Mouse (Mus musculus) v-Abl transformed pro-B cells (cell line): ENCODE measurements around the gene Grrp1.
"Not testable (repeated sequence)": the region's sequence is repeated elsewhere in the genome, so short reads cannot be mapped to it uniquely, and the experiment has no call there.

ENCODE experiments used
- in situ Hi-C, 2 experiments: fragments of 400-800 bp; cut with MboI; formaldehyde crosslinking; loops; one replicate each; pipeline ENCODE4 v1.15.1; 2025; ENCODE audit not compliant: unreplicated experiment in 2 of 2

The Grrp1 gene

DNA sequence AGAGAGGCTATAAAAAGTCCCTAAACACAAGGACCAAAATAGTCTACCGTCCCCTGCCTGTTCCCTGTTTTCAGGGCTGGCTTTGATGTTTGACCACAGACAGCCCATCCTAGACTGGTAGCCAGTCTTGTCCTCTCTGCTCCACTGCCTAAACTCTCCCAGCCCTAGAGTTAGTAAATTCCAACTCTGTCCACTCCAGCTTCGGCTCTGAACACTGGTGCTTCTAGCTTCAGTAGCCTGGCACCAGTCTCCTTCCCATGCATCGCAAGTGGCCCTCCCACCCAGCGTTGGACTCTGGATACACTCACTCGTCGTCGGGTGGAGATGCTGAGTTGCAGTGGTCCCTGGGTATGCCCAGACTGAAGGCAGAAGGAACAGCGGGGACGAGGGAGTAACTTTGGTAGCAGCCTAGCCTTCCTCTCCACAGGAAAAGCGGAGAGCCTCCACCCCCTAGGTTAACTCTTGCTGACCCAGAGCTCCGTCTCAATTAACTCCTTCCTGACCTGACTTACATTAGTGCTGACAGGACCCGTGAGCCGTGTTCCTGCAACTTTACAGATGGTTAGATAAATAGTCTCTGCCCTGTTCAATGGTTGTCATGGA lies at the start of gene Grrp1:
Grrp1 (minus strand) TSS at position 385 of the 603 bp plus-strand sequence.
- in situ Hi-C loops, result no loop called here

GRCm38 (mm10) chr4:134302084-134302483 lies 48.2 kb upstream of the Grrp1 start:
- in situ Hi-C loops, result no loop called here

DNA sequence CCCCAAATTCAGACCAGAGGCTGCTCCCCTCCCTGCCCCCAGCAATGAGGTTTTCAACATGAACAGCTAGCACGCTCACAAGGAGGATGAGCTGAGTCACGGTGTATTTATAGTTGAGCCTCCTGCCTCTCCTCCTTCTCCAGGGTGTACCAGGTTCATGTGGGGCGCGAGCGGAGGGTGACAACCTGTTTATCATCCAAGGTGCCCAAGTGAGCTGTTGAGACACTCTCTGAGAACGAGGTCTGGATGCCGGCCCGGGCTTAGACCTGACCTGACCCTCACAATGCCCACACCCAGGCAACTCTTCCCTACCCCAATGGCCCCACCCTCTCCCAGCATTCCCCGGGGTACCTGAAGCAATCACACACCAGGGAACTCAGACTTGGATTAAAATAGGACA lies 46.4 kb upstream of the Grrp1 start:
- in situ Hi-C loops, result no loop called here

- in situ Hi-C loops, result no loop called here
Observed at GRCm38 (mm10) chr4:134299498-134299810, 45.5 kb upstream of the Grrp1 start.

DNA sequence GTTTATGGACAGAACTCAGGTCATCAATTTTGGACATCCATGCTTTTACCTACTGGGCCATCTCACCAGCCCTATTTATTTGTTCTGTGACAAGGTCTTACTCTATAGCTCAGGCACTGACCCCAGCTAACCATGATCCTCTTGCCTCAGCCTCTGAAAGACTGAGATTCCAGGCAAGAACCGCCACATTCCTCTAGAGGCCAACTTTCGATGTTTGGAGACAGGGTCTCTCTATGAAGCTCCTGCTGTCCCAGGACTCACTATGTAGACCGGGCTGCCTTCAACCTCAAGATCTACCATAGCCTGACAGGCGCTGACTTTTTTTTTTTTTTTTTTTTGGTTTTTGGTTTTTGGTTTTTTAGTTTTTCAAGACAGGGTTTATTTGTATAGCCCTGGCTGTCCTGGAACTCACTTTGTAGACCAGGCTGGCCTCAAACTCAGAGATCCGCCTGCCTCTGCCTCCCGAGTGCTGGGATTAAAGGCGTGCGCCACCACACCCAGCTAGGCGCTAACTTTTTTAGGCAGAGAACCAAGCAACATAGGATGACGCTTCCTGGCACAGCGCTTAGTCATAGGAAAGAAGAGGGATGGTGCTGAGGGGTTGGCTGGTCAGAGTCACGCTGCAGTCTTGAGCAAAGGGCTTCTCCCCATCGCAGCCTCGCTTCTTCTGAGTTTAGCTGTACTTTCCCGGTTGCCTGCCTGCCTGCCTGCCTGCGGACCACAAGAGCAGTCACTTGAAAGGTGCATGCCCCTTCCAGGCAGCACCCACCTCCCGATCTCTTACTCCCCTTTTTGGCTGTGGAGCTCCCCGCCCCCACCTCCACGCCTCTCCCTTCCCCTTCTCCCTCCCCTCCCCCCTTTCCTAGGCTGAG lies 45.0 kb upstream of the Grrp1 start:
- in situ Hi-C loops, result no loop called here

DNA sequence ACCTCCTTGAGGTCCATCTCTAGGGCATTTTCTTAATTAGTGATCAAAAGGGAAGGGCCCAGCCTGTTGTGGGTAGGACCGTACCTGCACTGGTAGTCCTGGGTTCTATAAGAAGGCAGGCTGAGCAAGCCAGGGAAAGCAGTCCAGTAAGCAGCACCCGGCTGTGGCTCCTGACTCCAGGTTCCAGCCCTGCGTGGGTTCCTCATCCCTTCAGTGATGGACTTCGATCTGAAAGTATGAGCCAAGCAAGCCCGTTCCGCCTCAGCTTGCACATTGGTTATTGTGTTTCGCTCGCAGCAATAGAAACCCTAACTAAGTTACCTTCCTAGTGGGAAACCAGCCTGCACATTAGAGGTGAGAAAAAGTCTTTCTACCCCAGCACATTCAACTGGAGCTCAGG lies 43.5 kb upstream of the Grrp1 start:
- in situ Hi-C loops, result no loop called here

GRCm38 (mm10) chr4:134296523-134296922 lies 42.6 kb upstream of the Grrp1 start:
- in situ Hi-C loops, result no loop called here

- in situ Hi-C loops, result not testable (repeated sequence)
Observed at GRCm38 (mm10) chr4:134296096-134296495, 42.2 kb upstream of the Grrp1 start.

DNA sequence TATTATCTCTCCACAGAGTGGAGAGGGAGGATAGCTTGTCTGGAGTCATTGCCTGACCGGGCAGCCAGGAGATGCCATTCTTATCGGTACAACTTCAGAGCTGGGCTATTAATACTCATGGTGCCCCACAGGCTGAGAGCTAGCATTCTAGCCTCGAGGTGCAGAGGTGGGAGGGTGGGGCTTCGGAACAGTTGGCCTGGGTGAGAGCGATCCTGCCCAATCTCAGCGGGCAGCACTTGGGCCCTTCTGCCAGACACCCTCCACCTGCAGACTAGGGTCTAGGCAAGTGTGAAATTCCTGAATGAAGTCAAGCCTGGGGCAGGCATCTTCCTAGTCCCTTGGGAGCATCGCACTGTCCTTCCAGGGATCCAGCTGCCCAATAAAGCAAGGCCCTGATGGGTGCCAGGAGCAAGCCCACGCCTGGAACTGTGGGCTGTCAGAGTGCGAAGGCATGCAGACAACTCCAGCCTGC lies 39.8 kb upstream of the Grrp1 start:
- in situ Hi-C loops, result loop anchor here (5.0 kb wide), 3 partner anchors 36 to 106 kb away; partner anchors contain the start of genes Cep85 (in 1 of the 2), Gm30191 (in 1 of the 2) and Zfp593 (in 1 of the 2)

DNA sequence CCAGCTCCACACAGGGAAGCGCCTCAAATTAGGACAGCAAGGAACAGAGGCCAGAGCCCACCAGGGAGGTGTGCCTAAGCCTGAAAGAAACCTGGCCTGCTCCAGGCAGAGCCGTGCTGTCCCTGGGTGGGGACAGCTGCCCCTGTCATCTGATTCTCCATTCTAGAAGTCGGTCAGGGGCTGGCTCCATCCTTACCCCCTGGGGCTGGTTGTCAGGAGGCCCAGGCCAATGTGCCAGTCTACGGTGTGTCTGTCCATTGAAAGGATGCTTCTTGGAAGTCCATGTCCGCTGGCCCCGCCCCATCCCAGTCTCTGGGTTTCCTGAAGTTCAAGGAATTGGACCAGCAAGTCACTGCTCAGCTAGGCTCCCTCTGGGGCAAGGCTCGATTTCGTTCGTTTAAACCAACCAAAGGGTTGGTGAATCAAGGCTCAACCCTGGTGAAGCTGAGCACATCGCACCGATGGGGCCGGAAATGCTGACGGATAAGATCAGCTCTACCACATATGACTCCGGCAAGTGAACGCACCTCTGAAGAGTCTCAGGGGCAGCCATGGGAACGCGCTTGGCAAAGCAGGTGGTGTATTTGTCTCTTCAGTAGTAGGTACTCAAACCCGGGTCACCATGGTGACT lies 39.3 kb upstream of the Grrp1 start:
- in situ Hi-C loops, result loop anchor here (5.0 kb wide), 3 partner anchors 36 to 106 kb away; partner anchors contain the start of genes Cep85 (in 1 of the 2), Gm30191 (in 1 of the 2) and Zfp593 (in 1 of the 2)

- in situ Hi-C loops, result loop anchor here (5.0 kb wide), 3 partner anchors 35 to 105 kb away; partner anchors contain the start of genes Cep85 (in 1 of the 2), Gm30191 (in 1 of the 2) and Zfp593 (in 1 of the 2)
Observed at GRCm38 (mm10) chr4:134292067-134292466, 38.2 kb upstream of the Grrp1 start.

GRCm38 (mm10) chr4:134288397-134289256 lies 34.7 kb upstream of the Grrp1 start:
- in situ Hi-C loops, result loop anchor here in 1 of 2 experiments (5.0 kb wide), 2 partner anchors 101 to 251 kb away; partner anchors contain the start of gene Cep85

DNA sequence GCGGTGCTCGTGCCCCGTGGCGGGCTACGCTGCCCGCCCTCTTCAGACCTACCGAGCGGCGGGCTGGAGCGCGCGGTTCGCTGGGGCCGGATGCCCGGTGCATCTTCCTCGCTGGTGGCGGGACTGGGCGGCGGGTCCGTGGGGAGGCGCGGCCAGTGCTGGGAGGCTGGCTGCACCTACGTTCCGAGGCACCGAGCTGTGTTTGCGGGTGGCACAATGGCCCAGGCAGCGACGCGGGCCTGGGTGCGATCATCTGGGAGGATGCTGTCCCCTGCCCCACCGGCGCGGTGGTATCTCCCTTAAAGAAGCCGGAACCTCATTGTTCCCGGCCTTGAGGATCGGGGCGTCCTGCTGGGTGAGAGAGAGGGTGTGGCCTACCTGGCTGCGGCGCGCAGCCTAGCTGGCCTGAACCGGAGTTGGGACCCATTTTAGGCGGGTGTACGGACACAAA lies 33.7 kb upstream of the Grrp1 start, which contains the start of gene Pdik1l:
Pdik1l (minus strand) TSS at position 321 of the 451 bp plus-strand sequence.
- in situ Hi-C loops, result loop anchor here in 1 of 2 experiments (5.0 kb wide), 2 partner anchors 100 to 250 kb away; partner anchors contain the start of gene Cep85

- in situ Hi-C loops, result loop anchor here in 1 of 2 experiments (5.0 kb wide), 2 partner anchors 100 to 250 kb away; partner anchors contain the start of gene Cep85
Observed at GRCm38 (mm10) chr4:134287168-134287564, 33.3 kb upstream of the Grrp1 start.

- in situ Hi-C loops, result loop anchor here in 1 of 2 experiments (5.0 kb wide), 2 partner anchors 99 to 249 kb away; partner anchors contain the start of gene Cep85
Observed at GRCm38 (mm10) chr4:134286226-134287167, 32.6 kb upstream of the Grrp1 start.

DNA sequence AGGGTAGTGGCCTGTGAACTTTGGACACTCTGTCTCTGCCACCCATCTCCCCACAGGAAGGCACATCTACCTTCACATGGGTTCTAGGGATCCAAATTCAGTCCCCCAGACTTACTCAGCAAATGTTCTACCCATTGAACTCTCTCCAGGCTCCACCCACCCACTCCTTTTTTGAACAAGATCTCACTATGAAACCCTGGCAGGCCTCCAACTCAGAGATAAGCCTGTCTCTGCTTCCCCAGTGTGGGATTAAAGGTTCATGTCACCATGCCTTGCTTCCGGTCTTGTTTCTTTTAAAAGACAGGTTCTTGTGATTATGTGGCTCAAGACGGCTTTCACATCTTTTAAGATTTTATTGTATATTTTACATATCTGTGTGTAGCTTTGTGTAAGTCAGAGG lies 31.0 kb upstream of the Grrp1 start:
- in situ Hi-C loops, result loop anchor here in 1 of 2 experiments (5.0 kb wide), 2 partner anchors 98 to 248 kb away; partner anchors contain the start of gene Cep85

DNA sequence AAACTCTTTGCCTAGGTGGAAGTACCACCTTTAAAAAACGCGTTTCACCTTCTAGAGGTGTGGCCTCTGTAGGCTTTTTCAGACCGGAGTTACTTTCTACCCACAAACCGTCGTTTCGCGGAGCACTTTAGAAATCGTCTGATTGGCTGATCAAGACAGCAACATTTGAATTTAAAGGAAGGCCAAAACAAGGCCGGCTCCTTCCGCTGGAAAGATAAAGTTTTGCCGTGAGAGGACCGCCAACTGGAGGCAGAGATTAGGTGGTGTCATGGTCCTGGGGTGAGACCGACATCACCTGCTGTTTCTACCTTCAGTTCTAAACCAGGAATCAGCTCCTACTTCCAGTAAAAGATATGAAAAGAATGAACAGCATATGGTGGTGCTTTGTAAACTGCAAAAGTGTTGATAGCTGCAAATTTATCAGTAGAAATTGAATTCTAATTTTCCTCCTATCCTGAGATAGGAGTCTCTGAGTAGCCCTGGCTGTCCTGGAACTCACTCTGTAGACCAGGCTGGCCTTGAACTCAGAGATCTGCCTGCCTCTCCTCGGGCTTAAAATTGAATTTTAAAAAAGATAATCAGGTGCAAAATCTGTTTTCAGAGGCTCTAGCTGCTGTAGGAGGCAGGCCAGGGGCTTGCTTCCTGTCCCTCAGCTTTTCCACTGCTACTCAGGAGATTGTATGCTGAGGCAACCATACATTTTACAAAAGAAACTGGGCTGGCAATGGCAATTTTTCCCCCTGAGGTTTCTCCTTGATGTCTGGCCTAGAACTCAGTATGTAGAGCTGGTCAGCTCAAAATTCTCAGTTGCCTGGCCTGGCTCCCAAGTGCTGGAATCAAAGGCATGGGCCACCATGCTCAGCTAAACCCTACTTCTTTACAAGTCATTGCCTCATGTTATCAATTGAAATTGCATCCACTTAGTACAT lies 19.8 kb upstream of the Grrp1 start:
- in situ Hi-C loops, result no loop called here
